Mouse (Mus musculus) liver, embryonic 11.5 days (tissue): ENCODE data around the gene Ap3s2. TPM values are rescaled to one million over a fixed set of nuclear protein-coding genes. Genes with fewer than 3 reads are reported as not detected.

Experiments used
- ATAC-seq: fragments of 200-750 bp; cut with Nextera tagmentation; replicated peaks from 2 replicates; pipeline ENCODE4 v1.8.0; 2017; ENCODE audit warnings: moderate number of reproducible peaks, mild to moderate bottlenecking, moderate TSS enrichment, moderate library complexity; ENCODE audit not compliant: low FRiP score
- DNase-seq: peaks from one replicate; pipeline ENCODE4 v3.0.0-alpha.2; 2017; ENCODE audit warnings: low spot score
- H3K27ac ChIP-seq: fragments of 300-500 bp; sonication (generic); 2 replicates; pipeline ENCODE4 v1.5.1; 2014; ENCODE audit warnings: mild to moderate bottlenecking, low read depth, low read length, control low read depth
- H3K27me3 ChIP-seq: fragments of 300-500 bp; sonication (generic); replicated peaks from 2 replicates; pipeline ENCODE4 v1.6.1; 2014; ENCODE audit warnings: low read length, mixed read lengths; ENCODE audit not compliant: control insufficient read depth, insufficient read depth
- H3K36me3 ChIP-seq: fragments of 300-500 bp; sonication (generic); 2 replicates; pipeline ENCODE4 v1.6.1; 2014; ENCODE audit warnings: mild to moderate bottlenecking, low read length, moderate library complexity, mixed read lengths; ENCODE audit not compliant: control insufficient read depth, insufficient read depth
- H3K4me1 ChIP-seq: fragments of 300-500 bp; sonication (generic); replicated peaks from 2 replicates; pipeline ENCODE4 v1.6.1; 2014; ENCODE audit warnings: low read length, mixed read lengths; ENCODE audit not compliant: control insufficient read depth, insufficient read depth
- H3K4me2 ChIP-seq: fragments of 300-500 bp; sonication (generic); 2 replicates; pipeline ENCODE4 v1.6.1; 2014; ENCODE audit warnings: mild to moderate bottlenecking, control low read depth, moderate library complexity
- H3K4me3 ChIP-seq: fragments of 300-500 bp; sonication (generic); 2 replicates; pipeline ENCODE4 v1.5.1; 2014; ENCODE audit warnings: low read depth, low read length, control low read depth
- H3K9ac ChIP-seq: fragments of 300-500 bp; sonication (generic); 2 replicates; pipeline ENCODE4 v1.6.1; 2014; ENCODE audit warnings: low read depth, low read length, control low read depth
- H3K9me3 ChIP-seq: fragments of 300-500 bp; sonication (generic); 2 replicates; pipeline ENCODE4 v1.6.1; 2016; ENCODE audit warnings: low read length, inconsistent platforms, mixed read lengths; ENCODE audit not compliant: control insufficient read depth
- WGBS: fragments of 180-500 bp; shearing (Covaris S2); extraction: QIAGEN DNeasy Blood & Tissue Kit; methylation state at CpG from one replicate; pipeline ENCODE4 v1.1.7; 2014; 5-methylcytosine and 5-hydroxymethylcytosine counted together
- polyA plus RNA-seq: library from polyadenylated mRNA; unstranded; fragments of >200 nt; fragmentation: Nextera tagmentation; extraction: Ambion mirVana; gene quantifications from 2 replicates; pipeline ENCODE4 v1.2.1, GENCODE M21; 2014

Gene Ap3s2
- polyA plus RNA-seq, 1 experiment from 2014 or later, result 28.7 TPM

- Histone ChIP-seq H3K27me3 (no peaks in the 10 kb centered on the region; the same call in 1 of the 2 replicates), H3K36me3 (no peaks in the 10 kb centered on the region), H3K4me3 (no peak overlapping the region), H3K4me2 (no peak overlapping the region), H3K9ac (no peak overlapping the region), H3K27ac (no peak overlapping the region), H3K9me3 (no peaks in the 10 kb centered on the region), H3K4me1 (no peaks in the 10 kb centered on the region)
- WGBS, result 84% methylated on average over 3 of the region's 3 CpGs
- DNase-seq (no peak), ATAC-seq (no peak)
Observed at GRCm38 (mm10) chr7:79866294-79867000, 54.0 kb downstream of the Ap3s2 start.

GRCm38 (mm10) chr7:79861794-79862193, 58.7 kb downstream of the Ap3s2 start:
- Histone ChIP-seq H3K9ac (no peak overlapping the region), H3K27me3 (no peaks in the 10 kb centered on the region; the same call in 1 of the 2 replicates), H3K4me1 (no peaks in the 10 kb centered on the region), H3K27ac (no peak overlapping the region), H3K36me3 (no peaks in the 10 kb centered on the region), H3K4me3 (no peak overlapping the region), H3K9me3 (no peaks in the 10 kb centered on the region), H3K4me2 (no peak overlapping the region)
- ATAC-seq, result no peak
- DNase-seq, result no peak
- 64% methylated on average over 8 of the region's 8 CpGs for WGBS

- H3K4me2 ChIP-seq, result no peak within 1 kb of the TSS
- H3K9ac ChIP-seq, result no peak within 1 kb of the TSS
- ATAC-seq (no peak), DNase-seq (no peak)
- H3K4me3 ChIP-seq, result no peak within 1 kb of the TSS
- H3K9me3 ChIP-seq, result no peaks in the 10 kb centered on the region
- no peaks in the 10 kb centered on the region; the same call in 1 of the 2 replicates for H3K27me3 ChIP-seq
- no peak within 1 kb of the TSS for H3K27ac ChIP-seq
- no peaks in the 10 kb centered on the region for H3K36me3 ChIP-seq
- H3K4me1 ChIP-seq, result no peaks in the 10 kb centered on the region
- 69% methylated on average over 9 of the region's 9 CpGs for WGBS
Observed at GRCm38 (mm10) chr7:79860811-79861210, 59.6 kb downstream of the Ap3s2 start, which contains the start of gene Anpep. TSS of gene Anpep (minus strand) at chr7:79861059.

- no peak overlapping the region for H3K9ac ChIP-seq
- no peaks in the 10 kb centered on the region for H3K9me3 ChIP-seq
- no peak overlapping the region for H3K27ac ChIP-seq
- WGBS, result 48% methylated on average over 9 of the region's 9 CpGs
- H3K4me2 ChIP-seq, result no peak overlapping the region
- no peak for ATAC-seq
- no peaks in the 10 kb centered on the region for H3K36me3 ChIP-seq
- H3K4me3 ChIP-seq, result no peak overlapping the region
- H3K27me3 ChIP-seq, result no peaks in the 10 kb centered on the region; the same call in 1 of the 2 replicates
- no peaks in the 10 kb centered on the region for H3K4me1 ChIP-seq
- no peak for DNase-seq
Observed at GRCm38 (mm10) chr7:79858956-79859630, 61.4 kb downstream of the Ap3s2 start.

GRCm38 (mm10) chr7:79858202-79858934, 62.1 kb downstream of the Ap3s2 start:
- DNase-seq, result no peak
- Histone ChIP-seq H3K9me3 (no peaks in the 10 kb centered on the region), H3K9ac (no peak overlapping the region), H3K4me1 (no peaks in the 10 kb centered on the region), H3K4me3 (no peak overlapping the region), H3K4me2 (no peak overlapping the region), H3K27ac (no peak overlapping the region), H3K27me3 (no peaks in the 10 kb centered on the region; the same call in 1 of the 2 replicates), H3K36me3 (no peaks in the 10 kb centered on the region)
- no peak for ATAC-seq
- 40% methylated on average over 11 of the region's 11 CpGs for WGBS

- no peaks in the 10 kb centered on the region for H3K36me3 ChIP-seq
- H3K27ac ChIP-seq, result no peak overlapping the region
- ATAC-seq (no peak), DNase-seq (no peak)
- no peaks in the 10 kb centered on the region for H3K9me3 ChIP-seq
- 78% methylated on average over 4 of the region's 4 CpGs for WGBS
- H3K4me1 ChIP-seq, result no peaks in the 10 kb centered on the region
- no peak overlapping the region for H3K9ac ChIP-seq
- H3K27me3 ChIP-seq, result no peaks in the 10 kb centered on the region
- H3K4me3 ChIP-seq, result no peak overlapping the region
- no peak overlapping the region for H3K4me2 ChIP-seq
Observed at GRCm38 (mm10) chr7:79856305-79856704, 64.1 kb downstream of the Ap3s2 start.

- Histone ChIP-seq H3K4me1 (peaks cover 4% of the 10 kb centered on the region), H3K9ac (peak overlapping the region; percentile 58), H3K4me3 (peak overlapping the region; percentile 50), H3K27me3 (peaks cover 24% of the 10 kb centered on the region), H3K36me3 (no peaks in the 10 kb centered on the region), H3K9me3 (no peaks in the 10 kb centered on the region), H3K27ac (no peak overlapping the region), H3K4me2 (peak overlapping the region; percentile 71)
- peak; percentile 43; the same call in 1 of the 2 replicates for ATAC-seq
- DNase-seq, result peak; percentile 68
- WGBS, result 7% methylated on average over 51 of the region's 53 CpGs
Observed at GRCm38 (mm10) chr7:79847456-79848451, 72.7 kb downstream of the Ap3s2 start.

GRCm38 (mm10) chr7:79846342-79846741, 74.1 kb downstream of the Ap3s2 start:
- ATAC-seq (no peak), DNase-seq (no peak)
- Histone ChIP-seq H3K27me3 (peaks cover 24% of the 10 kb centered on the region), H3K36me3 (no peaks in the 10 kb centered on the region), H3K4me3 (no peak overlapping the region), H3K27ac (no peak overlapping the region), H3K9me3 (no peaks in the 10 kb centered on the region), H3K4me2 (no peak overlapping the region), H3K9ac (no peak overlapping the region), H3K4me1 (peaks cover 4% of the 10 kb centered on the region)
- WGBS, result 84% methylated on average over 2 of the region's 2 CpGs
